Mouse (Mus musculus) bone marrow, adult 2 months (tissue): ENCODE data around the gene Gm6377.

Source experiments
- CTCF ChIP-seq: fragments of 200-500 bp; IDR thresholded peaks from 2 replicates; pipeline ENCODE4 v1.5.1; 2011; ENCODE audit warnings: low read length, control low read depth; ENCODE audit not compliant: control insufficient read depth, insufficient read depth
- POLR2A ChIP-seq: fragments of 200-500 bp; IDR thresholded peaks from 2 replicates; pipeline ENCODE4 v1.6.1; 2011; ENCODE audit warnings: low read depth, mild to moderate bottlenecking, control low read depth, low read length, borderline replicate concordance; ENCODE audit not compliant: control insufficient read depth

DNA sequence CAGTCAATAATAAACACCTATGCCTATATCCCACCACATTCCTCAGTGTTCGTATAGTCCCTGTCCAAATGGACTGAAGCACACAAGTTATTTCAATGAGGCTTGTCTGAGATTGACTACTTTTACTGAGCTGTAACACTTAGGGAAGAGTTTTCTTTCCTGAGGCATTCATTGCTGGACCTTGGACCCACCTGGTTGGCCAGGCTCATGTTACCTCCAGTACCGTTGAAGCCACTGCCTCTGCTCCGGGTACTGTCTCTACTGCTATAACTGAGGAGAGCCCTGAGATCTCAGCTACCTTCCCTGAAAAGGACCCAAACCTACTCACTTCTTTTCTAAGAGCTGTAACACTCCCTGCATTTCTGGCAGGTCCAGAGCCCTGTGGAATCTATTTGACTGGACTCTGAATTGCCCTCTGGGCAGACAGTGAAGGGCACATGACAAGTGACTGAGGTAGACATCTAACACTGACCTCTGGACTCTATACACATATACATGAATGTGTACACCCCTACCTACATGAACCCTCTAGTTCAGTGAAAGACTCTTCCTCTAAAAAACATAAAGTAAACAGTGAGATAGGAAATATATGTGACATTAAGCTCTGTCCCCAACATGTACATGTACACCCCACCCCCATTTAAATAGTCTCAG is 39.0 kb downstream of the Gm6377 start:
- TF ChIP-seq CTCF, result no peak
- no peak for TF ChIP-seq POLR2A
